In genomic region chr14:108791296-108791695, GRCm38 (mm10) we compare ENCODE assay signal across 13 mouse cellular contexts.
A peak's percentile ranks its signal among the peaks of the same experiment; 100 is the strongest.
DNase-seq lines count a peak whose midpoint lies in the region; ATAC-seq and TF ChIP-seq lines count a peak whose summit lies in the region.
"Had no signal": no experiment of that assay in that cellular context is flagged by ENCODE, and none has a peak within 500 bp of the region (broad histone marks: within the 10 kb centered on the region; RNA-seq: fewer than 3 reads in every experiment).

No protein-coding gene starts in this region.

- peak; percentile 3 for DNase-seq in adrenal gland, postnatal 10 days
- no peak for DNase-seq in adrenal gland, postnatal 4 days (ENCODE audit: low spot score in 2 of 2)
- DNase-seq in lung, embryonic 14.5 days, result peak; percentile 64
- DNase-seq in lung, postnatal 25 days (ENCODE audit: low spot score), result no peak
- peak; percentile 44 to 60 for DNase-seq in left cerebral cortex, adult 2 months (ENCODE audit: extremely low spot score in 1 of 2, low spot score in 2 of 2)
- DNase-seq in telencephalon, adult 2 months (ENCODE audit: low read depth, low spot score), result peak; percentile 87
- no peak for DNase-seq in heart, postnatal 14 days
- DNase-seq: gastrocnemius, postnatal 25 days; heart, postnatal 10 days; kidney, adult 2 months had no signal

- H3K9me3 ChIP-seq in lung, embryonic 14.5 days (ENCODE audit: low read depth, low read length), result no peaks in the 10 kb centered on the region
- H3K9me3 ChIP-seq: embryonic facial prominence, embryonic 12.5 days; limb, embryonic 15.5 days had no signal

- no peak overlapping the region for H3K9ac ChIP-seq in lung, embryonic 14.5 days
- H3K9ac ChIP-seq: embryonic facial prominence, embryonic 12.5 days; limb, embryonic 15.5 days had no signal

- no peak overlapping the region for H3K4me2 ChIP-seq in lung, embryonic 14.5 days
- H3K4me2 ChIP-seq: embryonic facial prominence, embryonic 12.5 days; limb, embryonic 15.5 days had no signal

- no peaks in the 10 kb centered on the region for H3K27me3 ChIP-seq in lung, embryonic 14.5 days (ENCODE audit: insufficient read depth, low read length)
- H3K27me3 ChIP-seq: embryonic facial prominence, embryonic 12.5 days; limb, embryonic 15.5 days had no signal

- H3K4me1 ChIP-seq in lung, embryonic 14.5 days (ENCODE audit: insufficient read depth), result no peaks in the 10 kb centered on the region
- H3K4me1 ChIP-seq: embryonic facial prominence, embryonic 12.5 days; limb, embryonic 15.5 days had no signal

- H3K27ac ChIP-seq in lung, embryonic 14.5 days (ENCODE audit: low read depth), result no peak overlapping the region
- H3K27ac ChIP-seq in left cerebral cortex, adult 2 months, result no peak overlapping the region
- H3K27ac ChIP-seq: embryonic facial prominence, embryonic 12.5 days; limb, embryonic 15.5 days had no signal

- no peak for TF ChIP-seq CTCF in lung, embryonic 14.5 days (IDR thresholded peaks at IDR 0.05; ENCODE audit: low read depth)
- TF ChIP-seq CTCF in left cerebral cortex, adult 2 months (IDR thresholded peaks at IDR 0.05), result no peak

- 4% methylated on average over 1 of the region's 1 CpGs for WGBS in lung, embryonic 14.5 days

- intact Hi-C loops in left cerebral cortex, adult 2 months (cut with DNase I), result no loop called here
- intact Hi-C loops in heart, postnatal 14 days (cut with DNase I), result no loop called here

- ATAC-seq in lung, embryonic 14.5 days (ENCODE audit: insufficient read depth), result no peak
- no peak for ATAC-seq in CD4-positive, CD25-positive, alpha-beta regulatory T cell, adult 4 months

- H3K36me3 ChIP-seq in lung, embryonic 14.5 days (ENCODE audit: insufficient read depth), result no peaks in the 10 kb centered on the region
- H3K36me3 ChIP-seq: embryonic facial prominence, embryonic 12.5 days; limb, embryonic 15.5 days had no signal

- no peak overlapping the region for H3K4me3 ChIP-seq in lung, embryonic 14.5 days (ENCODE audit: low read depth, low read length)
- no peak overlapping the region for H3K4me3 ChIP-seq in left cerebral cortex, adult 2 months
- H3K4me3 ChIP-seq: embryonic facial prominence, embryonic 12.5 days; limb, embryonic 15.5 days had no signal

Comparison
In these comparisons a context has a peak if more than half of its experiments do, and no peak if none do; other contexts are left out.
1. DNase-seq: peak in adrenal gland, postnatal 10 days (single experiment), lung, embryonic 14.5 days (single experiment), left cerebral cortex, adult 2 months (2 of 2) and telencephalon, adult 2 months (single experiment); none in adrenal gland, postnatal 4 days (0 of 2), lung, postnatal 25 days (single experiment) and heart, postnatal 14 days (0 of 2).